Mouse (Mus musculus) embryonic fibroblast, embryonic 13.5 days (primary cell): ENCODE results near the gene Gm45902.

Source experiments
- CTCF ChIP-seq: IDR thresholded peaks from 2 replicates; pipeline ENCODE4 v1.5.1; 2011; ENCODE audit warnings: mild to moderate bottlenecking, control low read depth, low read length, moderate library complexity, borderline replicate concordance; ENCODE audit not compliant: insufficient read depth
- POLR2A ChIP-seq: IDR thresholded peaks from 2 replicates; pipeline ENCODE4 v1.6.1; 2011; ENCODE audit warnings: low read depth, mild to moderate bottlenecking, control low read depth, low read length, moderate library complexity

DNA sequence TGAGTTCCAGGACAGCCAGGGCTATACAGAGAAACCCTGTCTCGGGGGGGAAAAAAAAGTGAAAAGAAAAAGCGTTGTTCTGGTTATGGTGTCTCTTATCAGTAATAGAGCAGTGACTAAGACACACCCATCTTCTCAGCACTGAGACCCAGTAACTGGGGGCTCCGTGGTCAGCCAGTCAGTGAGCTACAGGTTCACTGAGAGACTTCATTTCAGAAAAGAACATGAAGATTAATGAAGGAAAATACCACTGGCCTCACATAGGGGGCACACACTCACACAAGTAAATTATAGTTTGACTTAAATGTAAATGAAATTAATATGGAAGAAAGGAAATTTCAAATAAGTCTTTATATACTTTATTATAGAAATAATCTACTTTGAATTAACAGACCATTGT, 32.4 kb downstream of the Gm45902 start:
- TF ChIP-seq CTCF (no peak), POLR2A (no peak)
